Mouse (Mus musculus) MEL (cell line): ENCODE data around the gene Acat1. TPM values are rescaled to one million over a fixed set of nuclear protein-coding genes. Genes with fewer than 3 reads are reported as not detected.
A peak's percentile ranks its signal among the peaks of the same experiment; 100 is the strongest.

Experiments used
- DNase-seq: peaks from one replicate; pipeline ENCODE4 v3.0.0; 2011; ENCODE audit warnings: low read depth, low spot score
- H3K27ac ChIP-seq: 2 replicates; pipeline ENCODE4 v1.5.1; 2012; ENCODE audit warnings: low read depth, mild to moderate bottlenecking, control low read depth, low read length, moderate library complexity; ENCODE audit not compliant: control insufficient read depth
- H3K27me3 ChIP-seq, 2 experiments: fragments of 150-350 bp in 1 of 2; sonication (generic) in 1 of 2; 2 replicates each; pipeline ENCODE4 v1.6.1; 2012; ENCODE audit warnings: low read length in 2 of 2, mild to moderate bottlenecking in 2 of 2, improper control_type of control experiment in 1 of 2, moderate library complexity in 1 of 2; ENCODE audit not compliant: insufficient read depth in 2 of 2, control insufficient read depth in 1 of 2
- H3K36me3 ChIP-seq, 2 experiments: 2 replicates each; pipeline ENCODE4 v1.6.1; 2012 to 2014; ENCODE audit warnings: low read length in 2 of 2, improper control_type of control experiment in 1 of 2, inconsistent platforms in 1 of 2, mild to moderate bottlenecking in 1 of 2; ENCODE audit not compliant: insufficient read depth in 2 of 2, control insufficient read depth in 1 of 2
- H3K4me1 ChIP-seq, 2 experiments: fragments of 150-350 bp in 1 of 2; sonication (generic) in 1 of 2; 2 replicates each; pipeline ENCODE4 v1.6.1; 2012; ENCODE audit warnings: low read length in 2 of 2, improper control_type of control experiment in 1 of 2, mild to moderate bottlenecking in 1 of 2; ENCODE audit not compliant: insufficient read depth in 2 of 2, control insufficient read depth in 1 of 2
- H3K4me3 ChIP-seq, 2 experiments: fragments of 150-350 bp in 1 of 2; sonication (generic) in 1 of 2; 2 replicates each; pipeline ENCODE4 v1.5.1; 2012; ENCODE audit warnings: low read depth in 2 of 2, low read length in 2 of 2, mild to moderate bottlenecking in 2 of 2, moderate library complexity in 2 of 2, control low read depth in 1 of 2, improper control_type of control experiment in 1 of 2; ENCODE audit not compliant: control insufficient read depth in 1 of 2, insufficient read depth in 1 of 2
- H3K79me2 ChIP-seq: 2 replicates; pipeline ENCODE4 v1.6.1; 2012; ENCODE audit warnings: mild to moderate bottlenecking, low read length, moderate library complexity; ENCODE audit not compliant: control insufficient read depth, poor library complexity, insufficient read depth
- H3K9ac ChIP-seq: 2 replicates; pipeline ENCODE4 v1.6.1; 2012; ENCODE audit warnings: low read depth, mild to moderate bottlenecking, control low read depth, low read length, moderate library complexity; ENCODE audit not compliant: control insufficient read depth, poor library complexity, severe bottlenecking
- H3K9me3 ChIP-seq: fragments of 150-350 bp; sonication (generic); replicated peaks from 2 replicates; pipeline ENCODE4 v1.6.1; 2012; ENCODE audit warnings: mild to moderate bottlenecking, low read length, improper control_type of control experiment, moderate library complexity; ENCODE audit not compliant: insufficient read depth
- CHD1 ChIP-seq: IDR thresholded peaks from 2 replicates; pipeline ENCODE4 v1.6.1; 2012; ENCODE audit warnings: low read depth, mild to moderate bottlenecking, inconsistent platforms, low read length, improper control_type of control experiment
- CHD2 ChIP-seq: IDR thresholded peaks from 2 replicates; pipeline ENCODE4 v1.6.1; 2011; ENCODE audit warnings: low read length, improper control_type of control experiment
- E2F4 ChIP-seq: IDR thresholded peaks from 2 replicates; pipeline ENCODE4 v1.6.1; 2011; ENCODE audit warnings: low read depth, low read length, improper control_type of control experiment, borderline replicate concordance
- ELF1 ChIP-seq: IDR thresholded peaks from 2 replicates; pipeline ENCODE4 v1.6.1; 2014; ENCODE audit warnings: low read depth, mild to moderate bottlenecking, inconsistent platforms, low read length, improper control_type of control experiment, moderate library complexity
- EP300 ChIP-seq, 2 experiments: IDR thresholded peaks; 2 replicates each; pipeline ENCODE4 v1.6.1; 2011; ENCODE audit warnings: improper control_type of control experiment in 2 of 2, low read length in 2 of 2, low read depth in 1 of 2, mild to moderate bottlenecking in 1 of 2
- GABPA ChIP-seq: IDR thresholded peaks from 2 replicates; pipeline ENCODE4 v1.6.1; 2012; ENCODE audit warnings: low read depth, mild to moderate bottlenecking, inconsistent platforms, low read length, improper control_type of control experiment, moderate library complexity
- GATA1 ChIP-seq: IDR thresholded peaks from 2 replicates; pipeline ENCODE4 v1.6.1; 2011; ENCODE audit warnings: low read depth, low read length, improper control_type of control experiment
- JUND ChIP-seq: IDR thresholded peaks from 2 replicates; pipeline ENCODE4 v1.6.1; 2011; ENCODE audit warnings: low read depth, mild to moderate bottlenecking, improper control_type of control experiment, low read length
- MAX ChIP-seq: IDR thresholded peaks from 2 replicates; pipeline ENCODE4 v1.6.1; 2011; ENCODE audit warnings: low read length, improper control_type of control experiment
- MAZ ChIP-seq: IDR thresholded peaks from 2 replicates; pipeline ENCODE4 v1.6.1; 2012; ENCODE audit warnings: low read depth, mild to moderate bottlenecking, inconsistent platforms, low read length, improper control_type of control experiment
- MEF2A ChIP-seq: IDR thresholded peaks from 2 replicates; pipeline ENCODE4 v1.6.1; 2014; ENCODE audit warnings: low read depth, mild to moderate bottlenecking, inconsistent platforms, low read length, improper control_type of control experiment; ENCODE audit not compliant: poor library complexity, insufficient replicate concordance, severe bottlenecking; ENCODE audit errors: extremely low read depth
- MXI1 ChIP-seq: IDR thresholded peaks from 2 replicates; pipeline ENCODE4 v1.6.1; 2011; ENCODE audit warnings: mild to moderate bottlenecking, low read depth, low read length, improper control_type of control experiment
- MYC ChIP-seq: IDR thresholded peaks from 2 replicates; pipeline ENCODE4 v1.6.1; 2011; ENCODE audit warnings: low read depth, mild to moderate bottlenecking, low read length, improper control_type of control experiment, moderate library complexity
- NRF1 ChIP-seq: IDR thresholded peaks from 2 replicates; pipeline ENCODE4 v1.6.1; 2014; ENCODE audit warnings: low read depth, mild to moderate bottlenecking, inconsistent platforms, low read length, improper control_type of control experiment, moderate library complexity; ENCODE audit not compliant: poor library complexity, insufficient read depth, severe bottlenecking
- POLR2AphosphoS2 ChIP-seq: IDR thresholded peaks from 2 replicates; pipeline ENCODE4 v1.6.1; 2011; ENCODE audit warnings: low read length, improper control_type of control experiment
- RAD21 ChIP-seq: IDR thresholded peaks from 2 replicates; pipeline ENCODE4 v1.6.1; 2011; ENCODE audit warnings: mild to moderate bottlenecking, low read depth, low read length, improper control_type of control experiment
- SIN3A ChIP-seq: IDR thresholded peaks from 2 replicates; pipeline ENCODE4 v1.6.1; 2012; ENCODE audit warnings: low read length, improper control_type of control experiment, inconsistent platforms
- TBP ChIP-seq: IDR thresholded peaks from 2 replicates; pipeline ENCODE4 v1.8.0; 2011; ENCODE audit warnings: low read depth, low read length, improper control_type of control experiment
- TCF12 ChIP-seq: IDR thresholded peaks from 2 replicates; pipeline ENCODE4 v1.6.1; 2014; ENCODE audit warnings: low read depth, mild to moderate bottlenecking, inconsistent platforms, low read length, improper control_type of control experiment, moderate library complexity
- USF1 ChIP-seq: IDR thresholded peaks from 2 replicates; pipeline ENCODE4 v1.6.1; 2014; ENCODE audit warnings: low read depth, mild to moderate bottlenecking, inconsistent platforms, low read length, improper control_type of control experiment, moderate library complexity
- USF2 ChIP-seq, 2 experiments: IDR thresholded peaks; 2 replicates each; pipeline ENCODE4 v1.6.1; 2011 to 2012; ENCODE audit warnings: improper control_type of control experiment in 2 of 2, low read length in 2 of 2, borderline replicate concordance in 1 of 2, inconsistent platforms in 1 of 2, low read depth in 1 of 2, mild to moderate bottlenecking in 1 of 2; ENCODE audit not compliant: insufficient read depth in 1 of 2
- ZKSCAN1 ChIP-seq: IDR thresholded peaks from 2 replicates; pipeline ENCODE4 v1.6.1; 2012; ENCODE audit warnings: low read depth, mild to moderate bottlenecking, inconsistent platforms, low read length, improper control_type of control experiment, moderate library complexity
- ZMIZ1 ChIP-seq: IDR thresholded peaks from 2 replicates; pipeline ENCODE4 v1.6.1; 2012; ENCODE audit warnings: low read depth, mild to moderate bottlenecking, inconsistent platforms, low read length, improper control_type of control experiment, moderate library complexity
- ZNF384 ChIP-seq: IDR thresholded peaks from 2 replicates; pipeline ENCODE4 v1.6.1; 2012; ENCODE audit warnings: low read depth, mild to moderate bottlenecking, inconsistent platforms, low read length, improper control_type of control experiment
- polyA plus RNA-seq, 2 experiments: library from polyadenylated mRNA; stranded (reverse) in 1 of 2; unstranded in 1 of 2; fragments of >175 nt in 1 of 2; fragments of >200 nt in 1 of 2; gene quantifications; 2 replicates each; pipeline versions ENCODE4 v1.2.1 to v1.2.4; 2012; ENCODE audit warnings: low replicate concordance in 2 of 2, low read depth in 1 of 2; ENCODE audit not compliant: insufficient read length in 2 of 2, insufficient read depth in 1 of 2, missing spikeins in 1 of 2
- total RNA-seq: library from RNA; depleted of rRNA; stranded (reverse); fragments of 300-350 nt; gene quantifications from 2 replicates; pipeline ENCODE4 v1.2.3, GENCODE M21; 2012

Gene Acat1
- total and polyA plus RNA-seq, 3 experiments = 37.4 to 185 (median 41.8) TPM

DNA sequence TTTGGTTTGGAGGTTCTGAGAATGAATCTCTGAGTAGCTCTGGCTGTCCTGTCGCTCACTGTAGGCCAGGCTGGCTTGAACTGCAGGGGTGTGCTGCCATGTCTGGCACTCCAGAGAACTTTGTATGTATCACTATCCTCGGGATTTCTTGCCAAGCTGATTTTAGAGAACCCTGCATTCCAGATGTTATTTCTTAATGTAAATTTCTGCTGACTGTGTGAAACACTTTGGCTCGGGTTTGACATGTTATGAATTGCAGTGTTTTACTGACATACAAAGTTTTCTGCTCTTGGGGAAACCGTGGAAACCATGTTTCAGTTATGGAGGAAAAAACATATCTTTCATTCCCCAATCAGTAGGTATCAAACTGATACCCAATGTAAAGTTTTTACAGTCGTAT is 34.5 kb downstream of the Acat1 start:
- TF ChIP-seq POLR2AphosphoS2 (no peak), JUND (no peak), MAX (no peak), MAZ (no peak), ELF1 (no peak), E2F4 (no peak), MEF2A (no peak), TCF12 (no peak), ZMIZ1 (no peak), NRF1 (no peak), ZNF384 (no peak), SIN3A (no peak), RAD21 (no peak), MXI1 (no peak), USF1 (no peak), TBP (no peak), GATA1 (no peak), GABPA (no peak), CHD2 (no peak), USF2 (IDR thresholded peaks at IDR 0.05; ENCODE audit: borderline replicate concordance in 1 of 2, insufficient read depth in 1 of 2, low read depth in 1 of 2, low read length in 2 of 2) (no peak)
- peaks cover 0 to 4% of the 10 kb centered on the region in 2 experiments; a peak in 2 of 4 replicates for H3K4me1 ChIP-seq
- H3K79me2 ChIP-seq = no peaks in the 10 kb centered on the region
- peaks cover 12 to 32% of the 10 kb centered on the region in 2 experiments for H3K36me3 ChIP-seq
- H3K27ac ChIP-seq = no peak overlapping the region
- DNase-seq = no peak
- H3K9me3 ChIP-seq = no peaks in the 10 kb centered on the region
- no peaks in the 10 kb centered on the region for H3K27me3 ChIP-seq
- H3K4me3 ChIP-seq = no peak overlapping the region
- no peak overlapping the region for H3K9ac ChIP-seq

DNA sequence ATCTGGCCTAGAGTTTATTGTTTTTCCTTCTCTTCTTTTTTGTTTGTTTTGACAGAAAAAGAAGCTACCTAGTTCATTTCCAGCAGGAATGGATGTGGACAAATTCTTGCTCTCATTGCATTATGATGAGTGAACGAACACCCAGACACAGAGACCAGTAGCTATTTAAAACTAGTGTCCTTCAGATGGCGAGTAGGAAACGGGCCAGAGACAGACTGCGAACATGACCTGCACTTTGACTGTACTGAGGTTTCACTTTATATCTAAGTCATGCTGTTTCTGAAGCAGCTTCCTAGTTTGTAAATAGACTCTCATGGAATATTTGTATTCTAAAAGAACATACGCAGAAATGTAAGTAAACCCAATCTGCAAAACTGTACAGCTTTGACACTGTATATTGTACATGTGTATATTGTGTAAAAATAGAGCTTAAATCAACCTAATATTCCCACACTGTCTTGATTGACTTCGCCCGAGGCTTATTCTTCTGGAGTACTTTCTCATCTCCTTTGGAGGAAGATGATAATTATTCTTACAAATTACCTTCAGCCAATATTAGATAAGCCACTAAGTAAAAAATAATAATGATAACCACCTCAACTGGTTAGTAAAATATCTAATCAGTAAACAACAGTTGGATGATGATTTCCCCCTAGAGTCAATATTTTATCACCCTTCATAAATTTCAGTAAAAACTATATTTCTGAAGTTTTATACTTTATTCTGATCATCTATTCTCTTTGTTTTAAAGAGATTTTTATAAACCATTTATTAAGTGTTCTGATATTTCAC is 37.5 kb downstream of the Acat1 start:
- Histone ChIP-seq H3K9ac (no peak overlapping the region), H3K9me3 (no peaks in the 10 kb centered on the region), H3K27me3 (no peaks in the 10 kb centered on the region), H3K4me3 (no peak overlapping the region), H3K4me1 (peaks cover 0 to 4% of the 10 kb centered on the region in 2 experiments; a peak in 2 of 4 replicates), H3K36me3 (peaks cover 12 to 50% of the 10 kb centered on the region in 2 experiments), H3K27ac (no peak overlapping the region), H3K79me2 (no peaks in the 10 kb centered on the region)
- DNase-seq = no peak
- TF ChIP-seq EP300 (IDR thresholded peaks at IDR 0.05; ENCODE audit: low read depth in 1 of 2, low read length in 2 of 2) = peak; percentile 49 to 57; a peak in 3 of 4 replicates
- TF ChIP-seq GATA1 = peak; percentile 38; the same call in 1 of the 2 replicates
- no peak for TF ChIP-seq MYC
- no peak for TF ChIP-seq ZKSCAN1
- peak; percentile 58; the same call in 1 of the 2 replicates for TF ChIP-seq TCF12
- TF ChIP-seq CHD1 = no peak
